Mouse (Mus musculus): Measurements from ENCODE around the gene Tti1.
"Not testable (repeated sequence)": the region's sequence is repeated elsewhere in the genome, so short reads cannot be mapped to it uniquely, and the experiment has no call there.

Tti1 gene

DNA sequence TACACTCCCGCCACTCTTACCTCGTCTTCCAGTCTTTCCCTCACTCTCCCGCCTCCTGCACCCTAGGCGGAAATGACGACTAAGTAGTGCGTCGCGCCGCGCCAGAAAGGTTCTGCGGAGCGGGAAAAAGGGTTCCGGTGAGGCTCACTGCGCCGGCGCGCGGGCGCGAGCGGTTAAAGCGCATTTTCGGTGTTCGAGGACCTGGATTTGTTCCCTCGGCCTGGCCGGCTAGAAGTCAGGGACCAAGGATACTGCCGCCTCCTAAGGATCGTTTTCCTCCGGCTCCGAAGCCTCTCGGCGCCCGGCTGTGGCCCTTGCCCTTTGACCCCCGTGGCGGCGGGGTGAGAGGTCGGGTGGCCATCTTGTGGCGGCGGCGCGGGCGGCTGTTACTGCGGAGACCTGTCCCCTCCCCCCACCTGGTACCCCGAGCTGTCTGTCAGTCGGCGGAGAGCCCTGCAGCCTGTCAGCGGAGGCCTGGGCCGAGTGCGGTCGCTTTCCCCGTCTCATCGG lies at the start of gene Tti1, which contains the start of gene Rprd1b:
Gene Tti1 (minus strand): TSS at position 80 of the 510 bp plus-strand sequence.
Gene Rprd1b (plus strand): TSS at position 144 of the 510 bp plus-strand sequence.
- peak; percentile 90 to 92 for DNase-seq (ENCODE audit: low spot score in 2 of 2)

DNA sequence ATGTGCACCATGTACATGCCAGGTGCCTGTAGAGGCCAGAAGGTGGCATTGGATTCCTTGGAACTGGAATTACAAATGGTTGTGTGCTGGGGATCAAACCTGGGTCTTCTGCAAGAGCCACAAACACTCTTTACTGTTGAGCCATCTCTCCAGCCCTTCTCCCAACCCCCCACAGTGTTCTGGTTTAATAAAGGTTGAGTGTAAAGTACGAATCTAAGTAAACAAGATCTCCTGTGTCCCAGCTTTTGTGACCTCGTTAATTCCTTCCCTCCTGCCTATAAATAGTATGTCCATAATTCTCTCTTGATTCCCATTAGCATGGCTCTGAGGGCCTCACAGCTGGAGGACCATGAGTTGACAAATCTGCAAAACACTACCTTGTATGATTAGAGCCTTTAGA lies 49.7 kb upstream of the Tti1 start:
- no peak for DNase-seq (ENCODE audit: low spot score in 2 of 2)

DNA sequence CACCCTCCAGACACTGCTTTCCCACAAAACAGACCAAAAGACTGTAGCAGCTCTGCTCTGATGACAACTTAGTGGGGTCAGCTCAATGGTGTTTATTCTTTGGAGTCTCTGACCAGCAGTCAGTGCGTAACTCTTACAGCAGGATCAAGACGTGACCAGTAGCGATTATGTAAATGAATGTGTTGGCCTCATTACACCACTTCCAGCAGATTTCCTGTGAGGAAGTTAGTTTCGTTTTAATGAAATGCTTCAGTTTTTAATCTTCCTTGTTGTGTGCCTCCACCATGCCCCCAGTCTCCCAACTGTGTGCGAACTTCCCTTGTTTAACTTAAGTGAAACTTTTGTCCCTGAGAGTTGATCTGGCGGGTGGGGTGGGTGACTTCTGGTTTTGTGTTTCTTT lies 48.5 kb upstream of the Tti1 start:
- no peak for DNase-seq (ENCODE audit: low spot score in 2 of 2)

DNA sequence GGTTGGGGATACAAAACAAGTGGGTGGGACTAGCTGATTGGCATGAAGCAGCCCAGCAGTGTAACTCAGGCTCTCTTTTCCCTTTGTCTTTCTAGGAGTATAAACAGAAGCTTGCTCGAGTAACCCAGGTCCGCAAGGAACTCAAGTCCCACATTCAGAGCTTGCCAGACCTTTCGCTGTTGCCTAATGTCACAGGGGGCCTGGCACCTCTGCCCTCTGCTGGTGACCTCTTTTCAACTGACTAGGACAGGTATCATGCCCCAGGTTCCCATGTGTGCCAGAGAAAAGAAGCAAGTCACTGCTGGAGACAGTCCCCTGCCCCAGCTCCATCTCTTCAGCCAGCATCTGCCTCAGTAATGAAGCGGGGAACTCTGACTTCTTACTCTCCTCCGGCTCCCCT lies 46.6 kb upstream of the Tti1 start:
- DNase-seq (ENCODE audit: low spot score in 2 of 2) = no peak

DNA sequence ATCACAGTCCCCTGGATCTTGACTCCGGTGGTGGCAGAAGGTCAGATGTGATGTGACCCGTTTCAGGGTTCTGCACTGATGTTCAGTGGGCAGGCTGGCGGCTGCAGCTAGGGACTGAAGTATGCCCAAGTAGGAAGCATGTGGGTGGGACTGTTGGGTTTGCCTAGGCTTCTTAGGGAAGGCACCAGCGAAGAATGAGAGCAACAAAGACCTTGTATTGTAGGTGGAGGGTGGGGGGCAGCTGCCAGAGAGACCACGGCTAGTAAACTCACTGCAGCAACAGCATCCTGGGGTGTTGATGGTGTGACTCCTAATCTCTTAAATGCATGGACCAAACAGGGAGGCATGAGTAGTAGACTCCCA lies 43.4 kb upstream of the Tti1 start:
- DNase-seq (ENCODE audit: low spot score in 2 of 2) = no peak

DNA sequence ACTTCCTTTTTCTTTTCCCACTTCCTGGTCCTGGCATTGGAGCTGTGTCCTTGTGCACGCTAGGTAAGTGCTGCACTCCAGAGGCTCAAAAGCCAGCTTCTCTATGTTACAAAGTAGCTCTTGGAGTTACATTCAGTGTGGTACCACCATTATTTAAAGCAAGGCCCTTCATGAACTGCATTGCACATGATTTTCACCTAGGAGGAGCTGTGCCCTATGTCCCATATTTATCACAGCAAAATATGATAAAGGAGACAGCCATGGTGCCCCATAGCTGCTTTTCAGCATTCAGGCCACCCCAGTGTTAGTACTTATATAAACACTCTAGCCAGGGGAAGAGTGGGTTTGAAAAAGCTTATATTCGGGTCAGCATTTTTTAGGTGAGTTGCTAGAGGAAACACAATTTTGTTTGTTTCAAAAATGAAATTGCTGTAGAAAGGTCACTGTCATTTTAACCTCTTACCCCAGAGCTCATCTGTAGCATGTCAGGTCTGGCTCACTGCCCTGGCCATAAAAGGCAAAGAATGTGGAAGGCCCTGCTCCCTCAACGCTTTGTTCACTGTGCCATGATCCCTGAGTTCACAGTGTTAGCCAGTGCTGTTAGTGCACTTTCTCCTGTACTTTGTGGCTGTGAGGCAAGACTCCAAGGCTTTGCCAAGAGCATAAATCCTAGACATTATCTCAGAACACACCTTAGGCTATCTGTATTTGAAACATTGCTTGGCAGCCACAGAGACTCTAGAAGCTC lies 42.8 kb upstream of the Tti1 start:
- no peak for DNase-seq (ENCODE audit: low spot score in 2 of 2)

DNA sequence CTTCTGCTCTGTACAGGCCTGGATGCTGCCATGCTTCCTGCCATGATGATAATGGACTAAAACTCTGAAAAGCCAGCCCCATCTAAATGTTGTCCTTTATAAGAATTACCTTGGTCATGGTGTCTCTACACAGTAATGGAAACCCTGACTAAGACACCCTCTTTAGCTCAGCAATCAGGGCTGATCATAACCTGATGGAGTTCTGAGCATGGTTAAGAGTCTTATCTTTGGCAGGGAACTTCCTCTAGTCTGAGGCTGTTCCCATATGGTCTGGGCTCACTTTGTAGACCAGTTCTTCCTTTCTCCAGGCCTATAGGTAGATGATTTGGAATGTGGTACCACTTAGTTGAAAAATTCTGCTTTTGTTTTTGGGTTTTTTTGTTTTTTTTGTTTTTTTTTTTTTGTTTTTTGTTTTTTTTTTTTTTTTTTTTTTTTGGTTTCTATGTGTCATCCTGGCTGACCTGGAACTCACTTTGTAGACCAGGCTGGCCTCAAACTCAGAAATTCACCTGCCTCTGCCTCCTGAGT lies 40.3 kb upstream of the Tti1 start:
- DNase-seq (ENCODE audit: low spot score in 2 of 2) = no peak

DNA sequence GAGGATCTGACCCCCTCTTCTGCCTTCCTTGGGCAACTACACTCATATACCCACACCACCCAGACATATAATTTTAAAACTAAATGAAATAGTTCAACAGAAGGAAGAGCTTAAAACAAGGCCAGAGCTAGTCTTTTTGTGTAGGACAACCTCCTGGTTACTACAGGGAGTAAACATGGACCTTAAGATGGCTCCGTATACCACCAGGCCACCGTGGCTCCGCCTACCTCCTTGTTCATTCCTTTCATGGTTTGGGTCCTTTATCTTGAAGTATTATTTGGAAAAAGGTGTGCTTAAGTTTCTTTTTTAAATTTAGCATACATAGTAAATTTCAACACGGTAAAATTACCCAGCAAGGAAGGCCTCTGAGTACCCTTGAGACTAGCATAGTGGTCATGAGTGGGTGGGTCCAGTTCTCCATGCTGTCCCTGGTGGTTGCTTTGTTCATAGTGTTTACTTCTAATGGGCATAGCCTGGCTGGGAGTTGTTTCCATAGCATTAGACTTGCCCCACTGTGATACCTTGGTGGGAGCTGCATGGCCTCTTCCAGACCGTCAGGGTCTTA lies 39.1 kb upstream of the Tti1 start:
- DNase-seq (ENCODE audit: low spot score in 2 of 2) = no peak

DNA sequence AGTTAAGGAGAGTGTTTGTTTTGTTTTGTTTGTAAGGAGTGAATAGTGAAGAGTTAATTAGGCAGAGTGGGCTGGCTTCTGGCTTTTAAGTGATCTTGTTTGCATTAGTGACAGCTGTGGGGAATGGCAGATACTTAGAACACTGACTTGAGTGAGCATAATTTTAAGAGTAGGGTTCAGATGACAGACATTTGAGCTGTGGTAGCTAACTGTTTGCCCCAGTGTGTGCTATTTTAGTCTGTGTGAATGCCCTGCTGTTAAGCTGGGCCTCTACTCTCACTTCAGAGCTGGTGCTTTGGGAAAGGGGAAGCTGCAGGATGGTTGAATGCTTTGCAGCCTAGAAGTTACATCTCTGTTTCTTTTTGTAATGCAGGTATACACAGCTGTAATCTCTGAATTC lies 38.2 kb upstream of the Tti1 start:
- DNase-seq (ENCODE audit: low spot score in 2 of 2) = no peak

DNA sequence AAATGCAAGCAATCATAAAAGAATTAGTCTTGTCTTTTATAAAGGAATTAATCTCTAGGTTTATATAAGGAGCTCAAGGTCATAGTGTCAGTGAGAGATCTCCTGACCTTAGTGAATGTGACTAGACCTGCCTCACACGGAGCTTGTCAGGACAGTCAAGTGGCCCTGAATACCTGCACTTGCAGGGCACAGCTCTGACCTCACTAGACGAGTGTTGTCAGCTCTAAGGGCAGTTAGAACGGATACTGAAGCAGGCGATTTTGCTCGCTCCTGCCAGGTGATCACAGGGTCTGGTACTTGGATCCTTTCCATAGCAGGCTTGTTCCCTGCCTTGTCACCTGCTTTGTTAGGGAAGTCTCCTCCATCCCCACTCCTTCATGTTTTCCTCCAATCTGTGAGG lies 36.8 kb upstream of the Tti1 start:
- no peak for DNase-seq (ENCODE audit: low spot score in 2 of 2)

DNA sequence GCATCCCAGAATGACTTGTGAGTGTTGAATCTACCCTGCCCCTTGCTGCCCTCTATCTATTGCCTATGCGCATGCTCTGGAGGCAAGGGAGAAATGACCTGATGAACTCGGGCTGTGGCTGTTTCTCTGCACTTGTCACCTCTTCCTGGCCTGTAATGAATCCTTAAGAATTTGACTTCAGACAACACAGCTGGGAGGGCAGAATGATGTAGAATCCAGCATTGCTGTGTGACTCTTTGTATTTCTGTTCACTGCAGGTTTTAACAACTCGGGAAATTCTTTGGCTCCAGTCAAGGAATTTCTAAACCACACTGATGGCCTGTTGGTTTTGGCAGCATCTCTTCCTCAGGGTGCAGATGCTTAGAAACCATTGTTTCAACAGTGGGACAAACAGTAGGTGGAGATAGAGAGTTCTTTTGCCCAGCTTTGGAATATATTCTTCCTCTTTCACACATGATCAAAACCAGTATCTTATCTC lies 36.4 kb upstream of the Tti1 start:
- DNase-seq (ENCODE audit: low spot score in 2 of 2) = no peak

DNA sequence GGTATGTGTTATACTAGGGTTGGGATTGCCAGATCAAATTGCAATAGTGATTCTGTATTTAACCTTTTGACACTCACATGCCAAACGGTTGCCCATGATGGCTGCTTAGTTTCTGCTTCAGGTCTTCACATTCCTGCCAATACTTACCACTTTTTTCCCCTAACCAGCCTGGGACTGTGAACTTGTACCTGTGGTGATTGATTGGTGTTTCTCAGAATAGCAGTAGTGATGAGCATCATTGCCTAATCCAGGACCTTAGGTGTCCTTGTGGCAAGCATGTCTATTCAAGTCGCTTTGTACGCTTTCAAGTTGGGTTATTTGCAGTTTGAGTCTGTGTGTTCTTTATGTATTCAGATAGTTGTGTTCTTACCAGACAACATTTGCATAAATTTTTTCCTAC lies 34.8 kb upstream of the Tti1 start:
- DNase-seq (ENCODE audit: low spot score in 2 of 2) = no peak

DNA sequence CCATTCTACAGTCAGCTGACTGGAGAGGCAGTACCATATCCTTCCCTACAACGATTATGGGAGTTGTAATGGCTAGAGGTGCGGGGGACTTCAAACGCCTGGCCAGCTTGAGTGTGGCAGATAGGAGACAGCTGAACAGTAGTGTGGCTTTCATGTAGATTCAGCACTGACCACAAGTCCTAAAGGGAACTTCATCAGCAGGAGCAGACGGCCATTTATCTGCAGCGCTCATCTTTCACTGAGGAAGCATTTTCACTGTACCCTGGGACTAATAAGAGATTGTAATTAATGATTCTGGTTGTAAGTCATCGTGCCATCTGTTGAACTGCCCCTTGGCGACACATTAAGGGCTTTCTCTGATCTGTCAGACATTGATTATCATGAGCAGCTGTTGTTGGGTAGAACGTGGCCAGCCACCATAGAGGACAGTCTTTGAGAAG lies 31.5 kb upstream of the Tti1 start:
- DNase-seq (ENCODE audit: low spot score in 2 of 2) = no peak

DNA sequence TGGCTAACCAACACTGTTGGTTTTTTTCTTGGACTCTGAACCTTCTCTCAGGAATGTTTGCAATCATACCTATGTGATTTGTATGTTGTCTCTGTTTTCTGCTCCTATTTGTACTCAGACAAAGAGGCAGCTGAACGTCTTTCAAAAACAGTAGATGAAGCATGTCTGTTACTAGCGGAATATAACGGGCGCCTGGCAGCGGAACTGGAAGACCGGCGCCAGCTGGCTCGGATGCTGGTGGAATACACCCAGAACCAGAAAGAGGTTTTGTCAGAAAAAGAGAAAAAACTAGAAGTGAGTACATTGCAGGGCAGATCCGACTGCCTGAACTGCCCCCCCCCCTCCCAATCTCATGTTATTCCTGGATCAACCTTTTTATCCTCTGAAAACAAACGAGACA lies 30.3 kb upstream of the Tti1 start:
- DNase-seq (ENCODE audit: low spot score in 2 of 2) = no peak

DNA sequence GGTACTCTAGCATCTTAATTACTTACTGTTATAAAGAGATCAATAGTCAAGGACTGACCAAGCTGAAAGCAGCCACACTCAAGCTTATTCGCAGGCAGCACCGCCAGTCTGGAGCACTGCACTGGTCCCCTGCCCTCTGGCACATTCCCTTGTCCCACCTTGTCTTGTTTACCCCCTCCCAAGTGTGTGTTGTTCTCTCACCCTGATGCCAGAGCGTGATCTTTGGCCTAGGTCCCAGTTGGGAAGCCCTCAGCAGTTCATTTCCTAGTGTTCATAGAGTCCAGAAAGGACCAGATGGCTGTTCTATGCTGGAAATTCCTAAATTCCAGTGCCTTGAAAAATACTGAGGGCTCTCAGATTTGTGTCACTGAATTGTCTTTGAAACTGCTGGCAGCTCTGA lies 28.8 kb upstream of the Tti1 start:
- DNase-seq (ENCODE audit: low spot score in 2 of 2) = no peak

DNA sequence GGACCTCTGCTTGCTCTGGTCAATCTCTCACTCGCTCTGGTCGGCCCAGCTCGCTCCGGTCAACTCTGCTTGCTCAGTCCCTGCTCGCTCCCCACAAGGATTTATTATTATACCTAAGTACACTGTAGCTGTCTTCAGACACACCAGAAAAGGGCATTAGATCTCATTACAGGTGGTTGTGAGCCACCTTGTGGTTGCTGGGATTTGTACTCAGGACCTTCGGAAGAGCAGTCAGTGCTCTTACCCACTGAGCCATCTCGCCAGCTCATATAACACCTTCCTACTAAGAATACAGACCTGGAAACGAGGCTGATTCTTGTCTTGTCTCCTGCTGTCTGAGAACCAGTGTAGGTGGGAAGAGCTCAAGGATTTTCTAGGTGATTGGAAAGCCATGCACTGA lies 27.1 kb upstream of the Tti1 start:
- DNase-seq (ENCODE audit: low spot score in 2 of 2) = not testable (repeated sequence)

DNA sequence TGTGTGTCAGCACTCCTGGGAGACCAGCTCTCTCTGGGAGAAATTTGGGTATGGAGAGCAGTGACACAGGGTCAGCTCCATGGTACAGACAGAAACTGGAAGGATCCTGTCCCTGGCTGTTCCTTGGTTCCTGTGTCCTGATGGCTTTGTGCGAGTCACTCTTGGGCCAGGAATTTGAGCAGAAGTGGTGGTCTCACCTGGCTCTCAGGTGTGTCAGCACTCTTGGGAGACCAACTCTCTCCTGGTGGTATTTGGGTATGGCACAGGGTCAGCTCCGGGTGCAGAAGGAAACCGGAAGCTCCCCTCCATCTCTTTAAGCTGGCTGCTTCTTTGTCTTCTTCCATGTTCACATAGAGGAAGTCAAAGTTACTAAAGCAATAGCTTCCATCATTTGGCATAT lies 26.4 kb upstream of the Tti1 start:
- no peak for DNase-seq (ENCODE audit: low spot score in 2 of 2)

DNA sequence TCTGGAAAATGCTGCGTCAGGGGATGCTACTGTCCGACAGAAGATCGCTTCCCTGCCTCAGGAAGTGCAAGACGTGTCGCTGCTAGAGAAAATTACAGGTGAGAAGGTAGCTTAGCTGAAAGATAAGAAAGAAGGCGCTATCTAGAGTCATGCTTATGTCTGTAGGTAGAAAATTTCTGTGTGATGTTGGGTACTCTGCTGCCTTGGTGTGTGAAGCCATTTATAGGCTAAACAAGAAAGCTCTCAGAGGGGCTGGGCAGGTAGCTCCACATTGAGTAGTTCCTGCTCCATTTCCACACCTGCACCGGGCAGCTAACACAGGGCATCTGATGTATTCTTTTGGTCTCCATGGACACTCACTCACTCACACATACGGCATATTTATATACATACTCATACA lies 21.9 kb upstream of the Tti1 start:
- DNase-seq (ENCODE audit: low spot score in 2 of 2) = no peak

DNA sequence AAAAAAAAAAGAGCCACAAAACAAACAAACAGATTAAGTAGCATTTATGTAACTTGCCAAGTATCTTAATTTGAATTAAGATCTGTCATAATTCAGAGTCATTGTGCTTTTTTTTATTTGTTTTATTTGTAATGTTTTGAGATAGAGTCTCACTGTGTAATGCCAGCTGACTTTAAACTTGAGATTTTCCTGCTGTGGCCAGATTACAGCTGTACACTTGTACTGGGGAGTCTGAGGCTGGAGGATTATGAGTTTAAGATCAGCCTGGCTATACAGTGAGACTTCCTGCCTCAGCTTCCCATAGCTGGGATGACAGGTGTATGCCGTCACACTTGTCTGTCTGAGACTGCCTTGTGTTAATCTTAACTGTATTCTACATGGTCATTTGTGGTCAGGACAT lies 20.5 kb upstream of the Tti1 start:
- DNase-seq (ENCODE audit: low spot score in 2 of 2) = no peak

DNA sequence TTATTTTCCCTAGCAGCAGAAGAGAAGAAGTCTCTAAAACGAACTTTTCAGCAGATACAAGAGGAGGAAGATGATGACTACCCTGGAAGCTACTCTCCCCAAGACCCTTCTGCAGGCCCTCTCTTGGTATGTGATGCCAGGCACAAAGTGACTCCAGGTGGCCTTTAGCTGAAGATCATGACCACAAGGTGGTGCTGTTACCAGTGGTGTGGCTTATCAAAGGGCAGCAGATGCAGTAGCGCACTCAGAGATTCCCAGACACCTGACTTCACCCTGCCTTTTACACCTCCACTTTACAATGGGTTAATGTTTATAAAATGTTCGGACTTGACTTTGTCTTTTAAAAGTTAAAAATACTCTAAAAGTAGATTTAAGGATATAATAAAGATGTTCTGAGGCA lies 19.7 kb upstream of the Tti1 start:
- DNase-seq (ENCODE audit: low spot score in 2 of 2) = peak in 1 of 2 experiments; percentile 28

DNA sequence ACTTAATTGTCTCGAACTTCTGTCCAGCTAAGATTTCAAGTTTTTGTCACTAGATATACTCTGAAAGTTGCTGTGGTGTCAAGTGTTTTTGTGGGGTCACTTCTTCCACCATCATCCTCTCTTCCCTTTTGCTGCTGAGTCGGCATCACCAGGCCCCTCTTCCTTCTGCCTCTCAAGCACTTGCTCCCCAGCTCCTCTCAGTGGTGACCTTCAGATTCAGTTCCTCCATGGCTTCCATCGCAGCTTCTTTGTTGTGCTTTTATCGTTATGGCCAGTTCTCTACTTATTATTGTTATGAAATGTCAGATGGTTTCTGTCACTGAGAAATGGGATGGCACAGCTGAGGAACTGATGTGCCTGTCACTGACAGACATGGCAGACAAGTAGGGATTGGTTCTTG lies 18.0 kb upstream of the Tti1 start:
- no peak for DNase-seq (ENCODE audit: low spot score in 2 of 2)

DNA sequence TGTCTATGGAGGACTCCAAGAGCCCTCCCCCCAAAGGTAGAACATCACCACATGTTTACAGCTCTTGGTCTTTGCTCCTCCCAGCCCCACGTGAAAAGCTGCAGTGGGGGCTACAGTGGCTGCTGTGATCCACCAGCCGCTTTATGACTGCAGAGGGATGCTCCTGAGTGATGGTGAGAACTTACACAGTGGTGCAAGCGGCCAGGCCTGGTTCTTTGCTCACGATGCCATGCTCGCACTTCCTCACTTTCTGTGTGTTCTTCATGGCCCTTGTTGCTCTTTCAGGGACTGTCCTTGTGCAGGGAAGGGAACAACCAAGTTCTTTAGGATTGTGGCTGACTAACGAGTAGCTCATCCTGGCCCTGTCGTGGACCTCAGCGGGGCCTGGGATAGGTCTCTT lies 15.3 kb upstream of the Tti1 start:
- DNase-seq (ENCODE audit: low spot score in 2 of 2) = no peak

DNA sequence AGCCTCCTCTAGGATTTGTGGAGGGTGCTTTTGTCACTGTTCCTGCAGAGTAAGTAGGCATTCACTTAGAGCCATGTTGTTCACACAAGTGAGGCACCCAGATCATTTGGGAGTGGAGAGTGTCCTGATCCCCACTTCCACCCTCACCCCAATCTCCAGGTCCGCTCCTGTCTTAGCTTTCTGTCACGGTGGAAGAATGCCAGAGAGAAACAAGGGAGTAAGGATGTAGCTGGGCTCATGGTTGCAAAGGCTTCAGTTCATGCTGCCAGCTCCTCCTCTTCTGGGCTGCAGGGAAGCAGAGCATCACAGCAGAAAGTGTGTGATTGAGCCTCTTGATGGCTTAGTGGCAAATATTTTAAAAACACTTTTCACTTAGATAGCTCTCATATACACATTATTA lies 12.2 kb upstream of the Tti1 start:
- no peak for DNase-seq (ENCODE audit: low spot score in 2 of 2)
